Mouse (Mus musculus) liver, postnatal 0 days (tissue): ENCODE results near the gene Adrm1.

Experiments used
- CTCF ChIP-seq: sonication (generic); IDR thresholded peaks from 2 replicates; pipeline ENCODE4 v1.5.1; 2016; ENCODE audit warnings: antibody characterized with exemption, low read depth
- EP300 ChIP-seq: IDR thresholded peaks from 2 replicates; pipeline ENCODE4 v1.6.1; 2016; ENCODE audit warnings: antibody characterized with exemption, low read depth, mild to moderate bottlenecking

- TF ChIP-seq EP300 (no peak), CTCF (peak; percentile 32; the same call in 1 of the 2 replicates)
These were observed 47.1 kb upstream of the Adrm1 start for GRCm38 (mm10) chr2:180124192-180124591.
